Mouse (Mus musculus): ENCODE data around the gene Pla1a.
"Not testable (repeated sequence)": the region's sequence is repeated elsewhere in the genome, so short reads cannot be mapped to it uniquely, and the experiment has no call there.

Gene Pla1a

DNA sequence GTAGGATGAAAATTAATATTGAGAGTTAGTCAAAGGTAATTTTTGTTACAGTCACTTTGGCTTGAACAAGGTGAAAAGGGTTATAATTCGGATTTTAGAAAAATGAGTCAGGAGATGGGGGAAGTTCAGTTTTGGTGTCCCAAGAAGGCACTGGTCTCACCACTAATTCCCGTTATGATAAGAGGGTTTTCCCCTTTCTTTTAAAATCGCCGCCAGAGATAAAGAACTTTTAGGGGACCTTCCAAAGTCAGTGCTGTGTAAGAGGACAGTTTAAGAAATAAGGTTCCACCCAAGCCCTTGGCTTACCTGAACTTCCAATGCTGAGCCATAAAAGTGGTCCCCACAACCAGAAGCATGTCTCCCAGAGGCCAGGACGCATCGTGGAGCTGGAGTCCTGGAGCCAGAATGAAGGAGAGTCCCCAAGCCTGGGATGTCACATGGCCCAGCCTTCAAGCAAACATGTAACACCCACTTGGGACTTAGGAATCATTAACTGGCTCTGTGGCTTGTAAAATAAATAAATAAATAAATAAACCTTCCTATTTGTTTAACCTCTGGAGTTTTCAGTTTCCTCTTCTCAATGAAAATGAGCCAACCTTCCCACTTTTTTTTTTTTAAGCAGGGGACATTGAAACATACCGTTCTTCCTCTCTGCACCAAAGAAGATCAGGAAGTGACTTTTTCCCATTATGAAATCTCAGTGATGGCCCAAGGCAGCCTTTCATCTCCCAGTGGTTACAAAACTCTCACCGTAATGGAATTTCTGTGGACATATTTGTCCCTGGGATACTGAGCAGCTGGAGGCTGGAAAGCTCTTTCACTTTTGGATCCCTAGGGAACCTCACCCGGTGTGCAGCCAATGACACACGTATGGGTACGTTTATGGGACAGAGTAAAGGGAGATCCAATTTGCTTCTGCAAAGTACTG is at the start of gene Pla1a:
Gene Pla1a, minus strand, starts transcription at position 648 of the 928 bp plus-strand sequence.
- in situ Hi-C loops (cut with MboI) = no loop called here

DNA sequence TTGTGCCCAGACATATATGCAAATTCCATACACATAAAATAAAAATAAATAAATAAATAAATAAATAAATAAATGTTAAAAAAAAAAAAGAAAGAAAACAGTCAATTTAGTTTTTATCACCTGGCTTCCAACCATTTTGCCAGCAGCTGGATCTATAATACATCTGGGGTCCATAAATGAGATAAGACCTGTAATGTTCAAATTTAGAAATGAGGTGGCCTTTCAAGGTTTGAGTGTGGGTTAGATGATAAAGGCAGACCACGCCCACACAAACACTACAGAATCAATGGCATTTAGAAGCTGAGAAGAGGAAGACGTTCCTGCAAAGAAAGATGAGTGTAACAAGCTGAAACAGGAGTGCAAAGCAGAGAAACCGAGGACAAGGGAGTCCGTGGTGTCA is 48.4 kb upstream of the Pla1a start:
- in situ Hi-C loops (cut with MboI) = no loop called here

DNA sequence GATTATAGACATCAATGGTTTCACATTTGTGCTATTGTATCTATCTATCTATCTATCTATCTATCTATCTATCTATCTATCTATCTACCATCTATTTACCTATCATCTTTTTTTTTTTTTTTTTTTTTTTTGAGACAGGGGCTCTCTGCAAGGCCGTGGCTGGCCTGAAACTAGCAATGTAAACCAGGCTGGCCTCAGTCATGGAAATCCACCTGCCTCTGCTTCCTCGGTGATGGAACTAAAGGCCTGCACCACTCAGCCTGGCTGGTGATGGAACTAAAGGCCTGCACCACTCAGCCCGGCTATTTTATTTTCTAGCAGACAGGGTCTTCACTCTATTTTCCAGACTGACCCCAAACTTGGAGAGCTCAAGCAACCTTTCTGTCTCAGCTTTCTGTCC is 45.4 kb upstream of the Pla1a start:
- in situ Hi-C loops (cut with MboI) = no loop called here

DNA sequence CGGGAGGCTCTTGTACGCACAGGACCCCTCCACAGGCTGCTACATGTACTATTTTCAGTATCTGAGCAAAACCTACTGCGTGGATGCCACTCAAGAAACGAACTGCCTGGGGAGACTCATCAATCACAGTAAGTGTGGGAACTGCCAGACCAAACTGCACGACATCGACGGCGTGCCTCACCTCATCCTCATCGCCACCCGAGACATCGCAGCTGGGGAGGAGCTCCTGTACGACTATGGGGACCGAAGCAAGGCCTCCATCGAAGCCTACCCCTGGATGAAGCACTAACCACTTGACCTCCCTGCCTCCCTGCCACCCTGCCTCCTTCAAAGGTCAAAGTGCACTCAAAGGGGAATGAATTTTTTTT is 44.3 kb upstream of the Pla1a start:
- in situ Hi-C loops (cut with MboI) = not testable (repeated sequence)

DNA sequence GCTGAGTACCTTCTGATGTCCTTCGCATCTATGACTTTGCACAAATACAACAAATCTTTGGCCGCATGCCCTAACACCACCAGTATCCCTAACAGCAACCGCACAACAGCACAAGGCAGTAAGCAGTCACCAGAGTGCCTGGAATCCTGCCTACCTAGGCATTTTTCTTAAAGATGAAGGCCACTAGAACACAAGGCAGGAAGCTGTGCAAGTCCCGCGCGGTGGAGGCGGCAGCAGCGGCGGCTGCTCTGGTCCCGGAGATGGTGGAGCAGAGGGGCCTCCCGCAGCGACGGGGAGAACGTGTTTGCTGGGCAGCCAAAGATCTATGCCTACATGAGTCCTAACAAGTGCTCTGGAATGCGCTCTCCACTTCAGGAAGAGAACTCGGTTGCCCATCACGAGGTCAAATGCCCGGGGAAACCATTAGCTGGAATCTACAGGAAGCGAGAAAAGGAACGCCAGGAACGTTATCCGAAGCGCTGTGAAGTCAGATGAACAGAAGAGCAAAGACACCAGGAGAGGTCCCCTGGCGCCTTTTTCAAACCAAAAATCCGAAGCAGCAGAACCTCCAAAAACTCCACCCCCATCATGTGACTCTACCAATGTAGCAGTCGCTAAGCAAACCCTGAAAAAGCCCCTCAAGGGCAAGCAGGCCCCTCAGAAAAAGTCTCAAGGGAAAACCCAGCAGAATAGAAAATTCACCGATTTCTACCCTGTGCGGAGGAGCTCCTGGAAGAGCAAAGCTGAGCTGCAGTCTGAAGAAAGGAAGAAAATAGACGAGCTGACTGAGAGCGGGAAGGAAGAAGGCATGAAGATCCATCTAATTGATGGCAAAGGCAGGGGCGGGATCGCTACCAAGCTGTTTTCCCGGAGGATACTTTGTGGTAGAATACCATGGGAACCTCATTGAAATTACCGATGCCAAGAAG is 43.6 kb upstream of the Pla1a start:
- in situ Hi-C loops (cut with MboI) = no loop called here

DNA sequence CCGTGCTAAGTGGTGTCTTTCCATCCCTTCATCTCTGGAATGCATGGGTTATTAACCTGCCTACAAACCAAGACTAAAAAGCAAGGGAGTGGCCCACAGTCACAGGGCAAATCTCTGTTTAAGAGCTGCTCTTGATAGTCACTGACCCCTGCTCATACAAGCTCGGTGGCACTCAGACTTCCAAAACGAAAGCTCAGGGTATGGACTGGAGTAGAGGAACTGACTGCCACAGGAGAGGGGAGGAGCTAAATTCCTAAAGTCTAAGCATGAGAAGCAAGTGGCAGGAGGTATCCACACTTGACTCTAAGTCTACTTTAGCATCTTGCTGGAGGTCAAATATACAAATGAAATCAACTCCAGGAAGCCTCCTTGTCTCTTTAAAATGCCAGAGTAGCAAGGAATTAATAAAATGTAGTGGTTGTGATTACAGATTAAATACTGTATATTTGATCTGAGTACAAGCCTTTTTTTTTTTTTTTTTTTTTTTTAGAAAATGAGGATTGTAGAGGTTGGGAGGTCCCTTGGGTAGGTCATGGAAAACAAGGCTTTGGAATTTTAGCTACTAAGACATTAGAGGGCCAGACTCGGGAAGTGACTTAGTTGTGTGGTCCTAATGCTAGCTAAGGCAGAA is 42.9 kb upstream of the Pla1a start:
- in situ Hi-C loops (cut with MboI) = no loop called here

DNA sequence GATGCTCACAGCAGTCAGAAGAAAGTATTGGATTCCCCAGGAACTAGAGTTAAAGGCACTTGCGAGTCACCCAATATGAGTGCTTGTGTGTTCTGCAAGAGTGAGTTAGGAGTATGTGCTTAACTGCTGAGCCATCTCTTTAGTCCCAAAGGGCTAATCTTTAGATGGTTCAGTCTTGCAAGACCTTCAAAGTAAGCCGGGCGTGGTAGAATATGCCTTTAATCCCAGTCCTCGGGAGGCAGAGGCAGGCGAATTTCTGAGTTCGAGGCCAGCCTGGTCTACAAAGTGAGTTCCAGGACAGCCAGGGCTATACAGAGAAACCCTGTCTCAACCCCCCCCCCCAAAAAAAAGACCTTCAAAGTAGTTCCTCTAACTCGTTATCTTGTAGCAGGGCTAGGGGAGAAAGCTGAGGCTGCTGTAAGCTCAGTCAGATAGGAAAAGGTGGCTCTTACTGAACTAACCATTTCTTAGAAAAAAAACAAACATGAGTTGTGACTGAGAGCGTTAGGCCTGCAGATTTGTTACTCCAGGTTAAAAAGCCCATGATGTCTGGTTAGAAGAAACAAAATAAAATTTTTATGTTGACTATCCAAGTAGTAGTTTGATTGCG is 41.8 kb upstream of the Pla1a start:
- in situ Hi-C loops (cut with MboI) = no loop called here

DNA sequence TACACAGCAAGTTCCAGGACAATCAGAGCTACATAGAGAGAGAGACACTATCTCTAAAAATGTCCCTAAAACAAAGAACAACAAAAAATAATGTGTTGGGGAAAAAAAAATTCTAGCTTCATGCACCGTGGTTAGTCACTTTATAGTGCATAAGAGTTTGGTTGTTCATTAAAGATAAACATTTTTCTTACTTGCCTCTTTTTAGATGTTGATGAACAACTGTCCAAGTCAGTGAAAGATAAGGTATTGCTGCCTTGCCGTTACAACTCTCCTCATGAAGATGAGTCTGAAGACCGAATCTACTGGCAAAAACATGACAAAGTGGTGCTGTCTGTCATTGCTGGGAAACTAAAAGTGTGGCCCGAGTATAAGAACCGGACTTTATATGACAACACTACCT is 40.7 kb upstream of the Pla1a start:
- in situ Hi-C loops (cut with MboI) = no loop called here

DNA sequence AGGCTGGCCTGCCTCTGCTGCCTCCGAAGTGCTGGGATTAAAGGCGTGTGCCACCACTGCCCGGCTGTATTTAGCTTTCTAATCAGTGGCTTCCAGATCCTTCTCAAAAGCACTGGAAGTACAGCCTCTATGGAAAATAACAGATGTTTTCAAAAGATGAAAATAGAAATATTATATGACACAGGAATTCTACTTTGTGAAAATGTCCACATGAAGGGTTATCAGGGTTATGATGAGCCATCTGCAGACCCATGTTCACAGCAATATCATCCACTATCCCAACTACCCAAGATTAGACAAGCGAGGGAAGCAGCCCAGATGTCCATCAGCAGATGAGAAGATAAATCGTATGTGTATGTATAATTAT is 39.5 kb upstream of the Pla1a start:
- in situ Hi-C loops (cut with MboI) = no loop called here

DNA sequence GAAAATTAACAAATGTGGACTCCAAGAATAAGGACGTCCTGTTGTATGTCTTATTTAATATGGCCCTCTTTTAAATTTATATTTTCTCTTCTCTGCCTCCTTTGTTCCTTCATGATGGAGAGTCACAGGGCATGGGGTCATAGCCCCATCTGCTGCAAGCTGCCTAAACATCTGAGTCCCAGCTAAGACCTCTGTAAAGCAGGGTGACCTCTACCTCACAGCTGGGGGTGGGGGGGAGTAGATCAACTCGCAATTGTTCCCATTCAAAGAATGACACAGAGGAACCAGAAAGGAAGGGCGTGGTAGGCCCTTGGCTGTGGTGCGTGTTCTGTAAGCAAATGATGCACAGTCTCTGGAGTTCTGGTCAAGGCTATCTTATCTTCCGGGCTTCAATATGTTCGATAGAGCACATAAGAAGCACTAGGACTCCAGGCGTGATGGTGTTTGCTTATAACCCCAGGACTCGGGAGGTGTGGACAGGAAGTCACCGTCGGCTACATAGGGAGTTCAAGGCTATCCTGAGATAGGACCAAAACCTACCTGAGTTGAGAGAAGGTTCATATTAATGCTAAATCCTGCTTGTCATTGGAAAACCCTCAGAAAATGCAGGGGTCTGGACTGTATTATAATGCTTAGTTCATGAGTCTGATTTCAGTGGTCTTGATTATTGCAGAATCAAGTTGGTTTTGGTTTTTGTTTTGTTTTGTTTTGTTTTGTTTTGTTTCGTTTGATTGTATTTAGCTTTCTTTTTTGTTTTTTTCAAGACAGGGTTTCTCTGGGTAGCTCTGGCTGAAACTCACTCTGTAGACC is 39.0 kb upstream of the Pla1a start:
- in situ Hi-C loops (cut with MboI) = no loop called here

DNA sequence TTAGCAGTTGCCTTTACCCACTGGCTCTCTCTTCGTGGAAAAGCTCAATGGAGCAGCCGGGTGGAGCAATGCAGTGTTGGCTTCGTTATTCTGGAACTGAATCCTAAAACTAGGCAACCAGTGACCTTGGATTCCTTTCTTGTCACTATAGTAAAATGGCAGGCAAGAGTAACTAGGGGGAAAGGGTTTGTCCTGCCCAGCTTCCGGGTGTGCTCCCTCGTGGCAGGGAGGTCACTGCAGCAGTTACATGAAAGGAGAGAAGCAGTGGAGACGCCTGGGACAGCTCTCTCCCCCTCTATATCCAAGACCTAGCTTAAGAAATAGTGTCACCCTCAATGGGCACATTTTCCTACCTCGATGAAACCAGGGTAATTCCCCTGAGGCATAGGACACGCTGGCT is 36.5 kb upstream of the Pla1a start:
- in situ Hi-C loops (cut with MboI) = no loop called here

DNA sequence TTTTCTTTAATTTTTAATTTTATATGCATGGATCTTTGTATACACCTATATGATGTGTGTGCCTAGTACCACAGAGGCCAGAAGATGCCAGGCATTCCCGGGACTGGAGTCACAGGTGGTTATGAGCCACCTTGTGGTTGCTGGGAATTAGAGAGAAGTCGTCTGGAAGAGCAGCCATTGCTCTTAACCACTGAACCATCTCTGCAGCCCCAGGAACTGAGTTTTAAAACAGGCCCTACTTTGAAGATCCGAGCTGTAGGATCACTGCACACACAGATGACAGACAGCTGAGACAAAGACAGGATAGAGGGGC is 35.7 kb upstream of the Pla1a start:
- in situ Hi-C loops (cut with MboI) = no loop called here

DNA sequence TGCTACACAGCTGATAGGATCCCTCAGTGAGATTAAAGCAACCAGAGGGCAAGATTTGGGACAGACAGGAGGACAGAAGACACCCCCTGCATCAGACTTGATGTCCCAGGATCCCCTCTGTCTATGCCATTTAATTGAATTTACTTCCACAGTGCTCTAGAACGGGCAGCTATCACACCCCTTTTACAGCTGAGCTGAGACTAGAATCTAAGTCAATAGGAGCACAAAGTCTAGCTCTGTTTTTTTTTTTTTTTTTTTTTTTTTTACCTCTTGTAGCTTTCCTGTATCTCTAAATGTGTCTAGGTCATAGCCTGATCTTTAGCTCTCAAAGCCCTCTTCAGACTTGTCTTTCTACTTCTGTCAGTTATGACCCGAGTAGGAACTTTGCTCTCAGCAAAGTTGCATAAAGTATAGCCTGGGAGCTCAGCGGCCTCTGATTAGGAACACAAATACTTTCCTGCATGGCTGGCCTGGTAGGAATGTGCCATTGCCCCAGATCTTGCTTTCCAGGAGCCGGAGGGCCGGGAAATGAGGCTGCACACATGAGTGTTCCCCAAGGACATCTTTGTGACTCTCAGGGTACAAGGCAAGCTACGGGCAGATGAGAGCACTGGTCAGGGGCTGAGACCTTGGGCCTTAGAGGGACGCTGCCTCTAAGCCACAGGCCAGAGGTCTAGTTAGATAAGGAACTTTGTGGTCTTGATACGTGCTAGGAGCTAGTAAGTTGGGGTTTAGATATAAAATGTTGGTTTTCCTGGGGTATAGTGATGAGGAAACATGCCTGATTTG is 35.2 kb upstream of the Pla1a start:
- in situ Hi-C loops (cut with MboI) = no loop called here

DNA sequence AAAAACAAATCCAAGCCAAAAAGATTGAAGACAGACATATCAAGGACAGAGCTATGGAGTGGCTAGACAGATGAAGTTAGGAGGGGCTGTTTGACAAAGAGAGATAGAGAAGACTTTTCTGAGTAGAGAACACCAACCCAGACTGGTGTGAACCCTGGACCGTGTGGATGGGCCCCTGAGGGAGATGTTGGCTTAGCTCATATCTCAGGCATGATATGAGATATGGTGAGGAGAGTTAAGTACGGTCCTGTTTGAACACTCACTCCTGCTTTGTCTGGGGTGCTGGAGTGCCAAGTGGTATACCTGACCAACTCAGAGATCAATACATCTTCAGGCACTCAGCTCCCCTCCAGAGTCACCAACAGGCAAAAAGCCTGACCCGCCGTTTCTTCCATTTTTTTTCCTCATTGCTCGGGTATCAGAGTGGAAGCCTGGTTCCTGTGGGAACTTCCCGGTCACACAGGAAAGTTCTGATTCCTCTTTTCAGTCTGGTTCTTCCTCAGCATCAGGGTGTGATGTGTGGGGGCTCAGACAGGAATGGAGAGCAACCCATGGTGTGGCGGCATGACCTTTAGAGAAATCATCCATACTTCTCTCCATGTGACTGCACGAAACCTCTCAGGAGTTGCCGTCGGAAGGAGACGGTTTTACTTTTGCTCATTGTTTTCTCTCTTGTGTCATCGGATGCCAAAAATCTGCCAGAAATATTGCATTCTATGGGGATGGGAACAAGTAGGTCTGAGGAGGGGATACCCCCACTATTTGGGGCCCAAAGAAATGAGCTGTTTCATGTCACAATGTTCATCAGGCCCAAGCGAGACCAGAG is 34.4 kb upstream of the Pla1a start:
- in situ Hi-C loops (cut with MboI) = no loop called here

DNA sequence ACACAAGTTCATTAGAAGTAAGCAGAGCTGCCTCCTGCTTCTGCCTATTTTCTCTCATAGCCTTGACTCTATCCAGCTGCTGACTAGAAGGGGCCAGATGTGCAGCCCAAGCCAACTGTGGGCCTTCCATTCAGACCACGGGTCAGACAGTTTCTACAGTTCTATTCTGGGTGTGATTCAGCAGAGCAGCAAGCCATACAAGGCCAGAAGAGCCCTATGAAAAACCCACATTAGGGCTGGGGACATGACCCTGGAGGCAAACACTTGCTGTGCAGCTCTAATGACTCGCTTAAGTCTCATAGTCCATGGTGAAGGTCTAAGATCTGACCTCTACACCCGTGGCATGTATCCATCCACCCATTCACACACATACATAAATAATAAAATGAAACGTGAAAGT is 33.1 kb upstream of the Pla1a start:
- in situ Hi-C loops (cut with MboI) = no loop called here

DNA sequence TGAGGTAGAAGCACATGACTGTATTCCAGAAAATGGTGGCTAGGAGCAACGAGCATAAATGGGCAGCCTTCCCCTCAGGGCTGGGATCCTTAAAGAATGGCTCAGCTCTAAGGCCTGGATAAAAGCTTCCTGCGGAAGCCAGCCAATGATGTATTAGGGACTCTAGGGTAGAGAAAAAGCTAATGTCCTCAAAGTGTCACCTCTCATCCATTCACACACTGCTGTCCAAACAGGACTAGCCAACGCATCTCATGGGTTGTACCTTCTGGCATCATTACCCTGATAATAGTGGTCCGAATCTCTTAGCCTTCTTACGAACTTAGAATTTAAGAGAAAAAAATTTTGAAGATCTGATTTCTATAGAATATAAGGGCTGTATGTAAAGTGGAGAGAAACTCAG is 30.4 kb upstream of the Pla1a start:
- in situ Hi-C loops (cut with MboI) = no loop called here

DNA sequence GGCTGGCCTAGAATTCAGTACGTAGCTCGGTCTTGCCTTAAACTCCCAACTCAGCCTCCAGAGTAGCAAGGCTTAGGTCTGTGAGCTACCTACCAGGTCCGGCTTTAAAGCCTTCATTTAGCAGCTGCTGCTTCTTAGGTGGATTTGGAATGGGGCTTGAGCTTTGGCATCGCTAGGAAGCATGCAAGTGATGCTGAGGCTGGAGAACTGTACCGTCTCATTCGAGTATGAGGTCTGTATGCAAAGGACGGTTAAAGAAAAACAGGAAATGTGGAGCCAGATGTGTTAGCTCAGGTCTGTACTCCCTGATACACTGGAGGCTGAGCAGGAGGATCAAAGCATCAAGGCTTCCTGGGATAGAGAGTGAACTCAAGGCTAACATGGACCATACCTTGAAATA is 29.2 kb upstream of the Pla1a start:
- in situ Hi-C loops (cut with MboI) = no loop called here

DNA sequence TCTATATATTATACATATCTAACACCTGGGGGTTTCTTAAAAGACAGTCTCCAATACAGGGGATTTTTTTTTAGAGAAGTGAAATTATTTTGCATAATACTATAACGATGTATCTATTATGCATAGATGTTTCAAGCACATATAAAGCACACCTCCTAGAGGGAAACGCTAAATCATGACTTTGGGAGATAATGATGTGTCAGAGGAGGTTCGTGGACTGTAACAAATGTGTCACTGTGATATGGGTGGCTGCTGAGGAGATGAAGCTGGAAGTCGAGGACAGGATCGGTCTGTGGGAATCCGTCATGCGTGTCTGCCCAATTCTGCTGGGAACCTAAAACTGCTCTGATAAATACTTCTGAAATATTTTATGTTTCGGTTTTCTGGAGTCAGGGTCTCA is 28.8 kb upstream of the Pla1a start:
- in situ Hi-C loops (cut with MboI) = no loop called here

DNA sequence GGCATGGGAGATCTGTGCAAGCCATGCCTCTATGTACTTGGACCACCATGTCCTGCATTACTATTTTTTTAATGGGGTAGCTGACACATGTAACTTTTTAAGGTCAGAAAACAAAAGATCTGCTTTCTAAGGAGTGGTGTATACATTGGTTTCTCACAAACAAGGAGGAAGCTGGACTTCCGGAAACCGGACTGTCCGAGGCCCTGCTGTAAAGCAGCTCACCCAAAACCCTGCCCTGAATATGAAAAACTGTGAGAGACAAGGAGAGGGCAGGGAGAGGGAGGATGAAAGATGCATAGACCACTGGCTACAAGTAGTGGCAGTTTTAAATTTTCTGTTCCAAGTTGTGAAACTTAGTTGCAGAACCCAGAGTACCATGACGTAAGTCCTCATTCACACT is 27.0 kb upstream of the Pla1a start:
- in situ Hi-C loops (cut with MboI) = no loop called here

Measured in mature B cell (primary cell).